Mouse (Mus musculus): ENCODE results near the gene Cmss1. TPM values are rescaled to one million over a fixed set of nuclear protein-coding genes. Genes with fewer than 3 reads are reported as not detected.

Gene Cmss1
- polyA plus RNA-seq (2012; rRNA removed), result 2.1 and 3.4 TPM in 2 replicates

DNA sequence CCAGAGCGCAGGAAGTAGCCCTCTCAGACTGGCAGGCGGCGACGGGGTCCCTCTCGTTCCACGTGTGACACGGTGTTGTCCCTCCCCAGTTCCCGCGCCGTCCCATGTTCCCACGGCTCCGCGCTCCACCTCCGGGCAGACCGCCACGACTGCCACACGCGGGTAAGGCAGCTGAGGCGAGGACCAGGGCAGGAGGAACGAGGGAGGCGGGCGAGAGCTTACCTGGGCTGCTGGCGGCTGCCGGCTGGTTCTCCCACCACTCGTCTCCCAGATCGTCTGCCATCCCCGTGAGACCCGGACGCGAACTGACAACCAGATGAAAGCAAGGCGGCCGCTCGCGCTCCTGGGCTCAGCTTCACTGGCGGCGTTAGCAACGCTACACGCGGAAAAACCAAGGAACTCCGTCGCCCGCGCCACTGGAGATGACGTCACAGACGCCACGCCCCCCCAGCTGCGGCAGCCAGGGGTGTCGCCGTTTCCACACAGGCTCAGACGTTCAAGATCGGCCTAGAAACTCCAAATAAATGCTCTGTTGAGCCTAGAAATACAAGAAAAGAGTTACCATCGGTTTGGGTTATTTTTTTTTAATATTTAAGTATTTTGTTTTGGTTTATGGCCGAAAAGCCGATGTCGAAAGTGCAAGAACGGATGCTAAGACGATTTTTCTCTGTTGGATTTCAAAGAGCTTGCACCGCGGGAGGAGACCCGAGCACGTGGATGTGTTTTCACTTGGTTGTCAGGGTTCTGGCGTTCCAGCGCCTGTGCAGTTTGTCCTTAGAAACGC, at the start of gene Cmss1:
Gene Cmss1, minus strand, starts transcription at position 421 of the 784 bp plus-strand sequence.

DNA sequence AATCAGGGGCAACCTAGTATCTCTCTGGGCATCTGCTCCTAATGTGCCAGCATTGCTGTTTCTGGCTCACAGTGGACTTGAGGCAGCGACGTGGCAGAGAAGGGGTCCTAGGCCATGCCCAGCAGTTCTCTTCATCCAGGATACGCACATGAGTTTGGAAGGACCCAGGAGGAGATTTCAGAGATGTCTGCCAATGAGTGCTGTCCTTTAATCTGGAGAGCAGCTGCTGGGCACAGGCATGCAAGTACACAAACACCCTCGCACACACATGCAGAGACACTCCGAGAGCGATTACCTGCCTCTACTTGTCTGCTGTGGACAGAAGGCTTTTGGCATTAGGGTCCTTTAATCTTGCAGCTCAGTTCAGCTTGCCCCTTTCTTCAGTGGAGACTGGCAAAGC, 253.9 kb downstream of the Cmss1 start, which contains the start of gene Filip1l:
Gene Filip1l, plus strand, starts transcription at position 343 of the 400 bp plus-strand sequence.

DNA sequence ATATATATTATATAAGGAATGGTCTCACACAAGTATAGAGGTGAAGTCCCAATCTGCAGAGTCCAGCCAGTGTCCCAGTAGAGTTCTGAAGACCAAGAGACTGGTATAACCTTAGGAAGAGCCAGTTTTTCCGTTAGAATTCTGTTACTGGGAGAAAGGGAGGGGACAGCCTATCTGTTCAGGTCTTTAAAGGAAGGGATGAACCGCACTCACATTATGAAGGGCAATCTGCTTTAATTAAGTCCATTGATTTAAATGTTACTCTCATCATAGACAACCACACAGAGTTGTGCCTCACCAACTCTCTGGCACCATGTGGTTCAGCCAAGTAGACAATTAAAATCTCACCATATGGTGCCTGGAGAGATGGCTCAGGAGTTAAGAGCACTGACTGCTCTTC, 313.9 kb downstream of the Cmss1 start, which contains the start of gene Tmem30c:
Gene Tmem30c, minus strand, starts transcription at position 101 of the 400 bp plus-strand sequence.

Other genes starting within 250 kb of the Cmss1 start
- gene Col8a1, start 147.9 kb upstream of the Cmss1 start, polyA plus RNA-seq (2012; rRNA removed), result 1.1 and 1.2 TPM in 2 replicates

Measured in stomach, adult 2 months (tissue).